Mouse (Mus musculus): Measurements from ENCODE around the gene Wtip. TPM values are rescaled to one million over a fixed set of nuclear protein-coding genes. Genes with fewer than 3 reads are reported as not detected.
"Not testable (repeated sequence)": the region's sequence is repeated elsewhere in the genome, so short reads cannot be mapped to it uniquely, and the experiment has no call there.

The Wtip gene
- total and polyA plus RNA-seq, 2 experiments from 2014 or later = 2.2 to 55.5 TPM

DNA sequence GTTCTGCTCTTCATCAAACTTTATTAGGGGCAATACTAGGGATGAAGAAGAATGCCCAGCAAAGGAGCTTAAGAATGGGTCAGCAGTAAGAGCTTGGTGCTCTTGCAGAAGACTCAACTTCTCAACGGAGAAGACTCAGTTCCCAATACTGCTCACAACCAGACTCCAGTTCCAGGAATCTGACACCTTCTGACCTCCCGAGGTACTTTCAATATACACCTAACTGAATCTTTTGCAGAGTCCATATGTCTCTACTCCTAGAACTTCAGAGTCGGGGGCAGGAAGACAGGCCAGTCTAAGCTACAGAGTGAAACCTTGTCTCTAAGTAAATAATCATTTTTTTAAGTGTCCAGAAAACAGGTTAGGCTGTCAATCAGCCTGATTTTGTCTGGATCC lies 1.1 kb downstream of the Wtip start:
- 7% methylated on average over 3 of the region's 3 CpGs for WGBS
- no peak for ATAC-seq (ENCODE audit: insufficient read depth, low read depth)
- H3K4me2 ChIP-seq (ENCODE audit: low read depth, low read length) = peak overlapping the region; percentile 74

DNA sequence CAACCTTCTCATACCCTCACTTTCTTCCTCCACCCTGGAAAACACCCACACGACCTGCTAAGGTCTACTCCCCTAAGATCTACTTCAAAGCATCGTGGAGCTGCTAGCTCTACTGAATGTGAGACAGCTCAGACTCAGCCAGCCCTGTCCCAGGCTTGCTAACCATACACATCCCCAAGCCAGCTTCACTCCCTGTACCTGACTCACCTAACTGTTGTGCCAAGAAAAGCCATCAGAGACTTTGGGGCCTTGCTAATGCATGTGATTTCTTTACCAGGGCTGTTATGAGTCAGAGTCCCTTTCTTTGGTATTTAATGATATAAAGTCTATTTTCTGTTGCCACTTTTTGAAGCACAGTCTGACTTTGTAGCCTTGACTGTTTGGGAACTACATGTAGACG lies 1.9 kb downstream of the Wtip start:
- no peak overlapping the region for H3K27ac ChIP-seq (ENCODE audit: low read depth)
- DNase-seq (ENCODE audit: low spot score) (no peak), ATAC-seq (ENCODE audit: insufficient read depth, low read depth) (no peak)
- TF ChIP-seq CTCF (IDR thresholded peaks at IDR 0.05; ENCODE audit: low read depth) (no peak), EP300 (IDR thresholded peaks at IDR 0.05; ENCODE audit: low read depth) (no peak)
- H3K4me1 ChIP-seq (ENCODE audit: control insufficient read depth, insufficient read depth) = peaks cover 7% of the 10 kb centered on the region; the same call in 1 of the 2 replicates
- peak overlapping the region; percentile 74; the same call in 1 of the 2 replicates for H3K4me2 ChIP-seq (ENCODE audit: low read depth, low read length)
- H3K9ac ChIP-seq (replicated peaks; ENCODE audit: low read depth, low read length) = 0 out of 2 replicates have a peak overlapping the region, but pooled peaks have one; percentile 96
- no peaks in the 10 kb centered on the region for H3K9me3 ChIP-seq (replicated peaks; ENCODE audit: control insufficient read depth, low read length)
- no peaks in the 10 kb centered on the region; the same call in 1 of the 2 replicates for H3K36me3 ChIP-seq (replicated peaks; ENCODE audit: control insufficient read depth, insufficient read depth, low read length)
- no peaks in the 10 kb centered on the region for H3K27me3 ChIP-seq (ENCODE audit: control insufficient read depth, insufficient read depth, low read length)
- peak overlapping the region; percentile 83; the same call in 1 of the 2 replicates for H3K4me3 ChIP-seq (ENCODE audit: low read depth, low read length)
- 67% methylated on average over 3 of the region's 3 CpGs for WGBS

More for the DNA sequence above, 1.1 kb downstream of the Wtip start:
- Histone ChIP-seq H3K36me3 (replicated peaks; ENCODE audit: control insufficient read depth, insufficient read depth, low read length) (no peaks in the 10 kb centered on the region; the same call in 1 of the 2 replicates), H3K9ac (replicated peaks; ENCODE audit: low read depth, low read length) (peak overlapping the region; percentile 96), H3K27me3 (ENCODE audit: control insufficient read depth, insufficient read depth, low read length) (no peaks in the 10 kb centered on the region), H3K27ac (ENCODE audit: low read depth) (peak overlapping the region; percentile 15; the same call in 1 of the 2 replicates), H3K4me1 (ENCODE audit: control insufficient read depth, insufficient read depth) (peaks cover 7% of the 10 kb centered on the region; the same call in 1 of the 2 replicates), H3K4me3 (ENCODE audit: low read depth, low read length) (peak overlapping the region; percentile 83), H3K9me3 (replicated peaks; ENCODE audit: control insufficient read depth, low read length) (no peaks in the 10 kb centered on the region)
- peak; percentile 5 for DNase-seq (ENCODE audit: low spot score)
- TF ChIP-seq EP300 (IDR thresholded peaks at IDR 0.05; ENCODE audit: low read depth) (no peak), CTCF (IDR thresholded peaks at IDR 0.05; ENCODE audit: low read depth) (no peak)

DNA sequence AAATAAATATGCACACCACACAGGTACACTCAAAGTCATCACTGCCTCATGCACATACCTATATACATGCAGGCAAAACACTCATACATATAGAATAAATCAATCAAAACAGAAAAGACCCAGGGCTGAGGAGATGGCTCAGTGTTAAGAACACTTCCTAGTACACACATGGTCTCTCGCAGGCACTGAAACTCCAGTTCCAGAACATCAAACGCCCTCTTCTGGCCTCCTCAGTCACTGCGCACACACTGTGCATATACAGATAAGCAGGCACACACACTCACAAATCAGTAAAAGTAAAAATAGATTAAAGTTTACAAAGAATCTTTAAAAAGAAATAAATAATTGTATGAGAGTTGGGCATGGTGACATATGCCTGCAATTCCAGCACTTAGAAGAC lies 6.8 kb downstream of the Wtip start:
- no peaks in the 10 kb centered on the region; the same call in 1 of the 2 replicates for H3K36me3 ChIP-seq (replicated peaks; ENCODE audit: control insufficient read depth, insufficient read depth, low read length)
- no peaks in the 10 kb centered on the region for H3K9me3 ChIP-seq (replicated peaks; ENCODE audit: control insufficient read depth, low read length)
- no peak overlapping the region for H3K4me3 ChIP-seq (ENCODE audit: low read depth, low read length)
- no peak overlapping the region for H3K27ac ChIP-seq (ENCODE audit: low read depth)
- no peaks in the 10 kb centered on the region for H3K4me1 ChIP-seq (ENCODE audit: control insufficient read depth, insufficient read depth)
- H3K4me2 ChIP-seq (ENCODE audit: low read depth, low read length) = no peak overlapping the region
- WGBS = 78% methylated on average over 3 of the region's 3 CpGs
- ATAC-seq (ENCODE audit: insufficient read depth, low read depth) = no peak
- no peak overlapping the region for H3K9ac ChIP-seq (replicated peaks; ENCODE audit: low read depth, low read length)
- DNase-seq (ENCODE audit: low spot score) = no peak
- TF ChIP-seq EP300 (IDR thresholded peaks at IDR 0.05; ENCODE audit: low read depth) = no peak
- no peak for TF ChIP-seq CTCF (IDR thresholded peaks at IDR 0.05; ENCODE audit: low read depth)
- H3K27me3 ChIP-seq (ENCODE audit: control insufficient read depth, insufficient read depth, low read length) = no peaks in the 10 kb centered on the region

DNA sequence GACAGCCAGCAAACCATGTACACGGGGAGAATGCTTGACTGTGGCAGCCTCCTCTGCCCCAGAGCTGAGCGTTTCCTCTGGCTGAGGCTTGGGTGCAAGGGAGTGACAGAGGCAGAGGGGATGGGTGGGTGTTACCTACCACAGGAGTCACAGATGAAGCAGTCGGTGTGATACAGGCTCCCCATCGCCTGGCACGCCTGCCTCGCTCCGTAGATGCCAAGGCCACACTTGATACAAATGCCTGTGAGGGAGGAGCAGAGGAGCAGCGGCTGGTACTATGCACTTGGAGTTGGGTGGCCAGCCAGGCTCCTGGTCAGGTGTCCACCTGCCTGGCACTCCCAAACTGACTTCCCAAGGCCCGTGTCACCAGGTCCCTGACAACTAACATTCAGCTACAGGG lies 7.7 kb downstream of the Wtip start:
- Histone ChIP-seq H3K4me3 (ENCODE audit: low read depth, low read length) (no peak overlapping the region), H3K9ac (replicated peaks; ENCODE audit: low read depth, low read length) (no peak overlapping the region), H3K4me2 (ENCODE audit: low read depth, low read length) (no peak overlapping the region), H3K27ac (ENCODE audit: low read depth) (no peak overlapping the region), H3K36me3 (replicated peaks; ENCODE audit: control insufficient read depth, insufficient read depth, low read length) (no peaks in the 10 kb centered on the region; the same call in 1 of the 2 replicates), H3K27me3 (ENCODE audit: control insufficient read depth, insufficient read depth, low read length) (no peaks in the 10 kb centered on the region), H3K9me3 (replicated peaks; ENCODE audit: control insufficient read depth, low read length) (no peaks in the 10 kb centered on the region), H3K4me1 (ENCODE audit: control insufficient read depth, insufficient read depth) (no peaks in the 10 kb centered on the region)
- no peak for DNase-seq (ENCODE audit: low spot score)
- no peak for ATAC-seq (ENCODE audit: insufficient read depth, low read depth)
- WGBS = 84% methylated on average over 9 of the region's 9 CpGs
- TF ChIP-seq EP300 (IDR thresholded peaks at IDR 0.05; ENCODE audit: low read depth) (no peak), CTCF (IDR thresholded peaks at IDR 0.05; ENCODE audit: low read depth) (no peak)

DNA sequence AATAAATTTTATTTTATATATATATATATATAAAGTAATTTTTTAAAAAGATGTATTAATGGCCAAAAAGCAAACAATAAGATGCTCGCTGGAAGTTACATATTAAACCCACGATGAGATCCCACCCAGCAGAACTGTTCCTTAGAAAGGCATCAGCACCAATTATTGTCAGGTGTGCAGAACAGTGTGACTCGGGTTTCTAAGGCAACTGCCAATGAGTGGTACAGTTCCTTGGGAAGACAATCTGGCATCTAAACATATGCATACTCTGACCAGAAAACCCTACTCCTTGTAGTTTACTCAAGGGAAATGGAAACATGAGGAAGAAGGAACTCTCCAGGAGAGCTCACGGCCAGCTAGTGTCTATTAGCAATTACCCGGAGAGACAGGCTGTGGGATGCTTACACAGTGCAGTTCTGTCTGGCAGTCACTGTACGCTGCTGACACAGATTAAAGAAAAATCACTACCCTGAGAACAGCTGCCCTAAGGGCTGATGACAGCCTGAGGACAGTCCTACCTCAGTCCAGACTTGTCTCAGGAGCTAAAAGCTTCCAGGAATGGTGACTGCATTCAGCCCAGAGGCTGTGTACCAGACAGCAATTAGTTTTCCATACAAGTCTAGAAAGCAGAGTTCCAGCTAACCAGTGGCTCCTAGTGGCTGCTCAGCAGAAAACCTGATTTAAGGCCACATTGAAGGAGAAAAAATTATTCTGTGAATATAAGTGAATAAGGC lies 9.9 kb downstream of the Wtip start:
- no peaks in the 10 kb centered on the region for H3K9me3 ChIP-seq (replicated peaks; ENCODE audit: control insufficient read depth, low read length)
- H3K36me3 ChIP-seq (replicated peaks; ENCODE audit: control insufficient read depth, insufficient read depth, low read length) = peaks cover 7% of the 10 kb centered on the region
- no peak overlapping the region for H3K4me3 ChIP-seq (ENCODE audit: low read depth, low read length)
- H3K27ac ChIP-seq (ENCODE audit: low read depth) = no peak overlapping the region
- 82% methylated on average over 6 of the region's 6 CpGs for WGBS
- H3K4me1 ChIP-seq (ENCODE audit: control insufficient read depth, insufficient read depth) = no peaks in the 10 kb centered on the region
- DNase-seq (ENCODE audit: low spot score) = peak; percentile 6
- no peak for TF ChIP-seq EP300 (IDR thresholded peaks at IDR 0.05; ENCODE audit: low read depth)
- peak; percentile 49 for TF ChIP-seq CTCF (IDR thresholded peaks at IDR 0.05; ENCODE audit: low read depth)
- no peaks in the 10 kb centered on the region for H3K27me3 ChIP-seq (ENCODE audit: control insufficient read depth, insufficient read depth, low read length)
- H3K4me2 ChIP-seq (ENCODE audit: low read depth, low read length) = no peak overlapping the region
- no peak for ATAC-seq (ENCODE audit: insufficient read depth, low read depth)
- H3K9ac ChIP-seq (replicated peaks; ENCODE audit: low read depth, low read length) = no peak overlapping the region

DNA sequence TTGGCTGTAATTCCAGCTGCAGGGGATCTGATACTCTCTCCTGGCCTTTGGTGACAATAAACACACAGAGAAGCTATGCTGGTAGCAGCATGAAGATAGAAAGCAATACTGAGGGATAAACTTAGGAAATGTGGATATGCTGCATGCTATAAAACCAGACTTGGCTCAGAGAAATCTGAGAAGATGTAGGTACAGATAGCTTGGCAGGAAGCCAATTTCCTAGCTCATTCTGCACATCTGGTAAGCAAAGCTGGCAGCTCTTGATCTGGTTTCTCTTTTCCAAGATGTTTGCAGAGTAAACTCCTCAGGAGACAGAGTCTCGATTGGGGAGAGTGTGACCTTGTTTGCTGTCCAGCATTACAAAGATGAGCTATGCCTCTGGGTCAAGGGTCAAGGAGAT lies 12.4 kb downstream of the Wtip start:
- H3K27me3 ChIP-seq (ENCODE audit: control insufficient read depth, insufficient read depth, low read length); H3K9me3 ChIP-seq (replicated peaks; ENCODE audit: control insufficient read depth, low read length); H3K4me2 ChIP-seq (ENCODE audit: low read depth, low read length); H3K4me1 ChIP-seq (ENCODE audit: control insufficient read depth, insufficient read depth); H3K27ac ChIP-seq (ENCODE audit: low read depth); ATAC-seq (ENCODE audit: insufficient read depth, low read depth); DNase-seq (ENCODE audit: low spot score); H3K4me3 ChIP-seq (ENCODE audit: low read depth, low read length); H3K9ac ChIP-seq (replicated peaks; ENCODE audit: low read depth, low read length): not testable (repeated sequence)
- H3K36me3 ChIP-seq (replicated peaks; ENCODE audit: control insufficient read depth, insufficient read depth, low read length) = peaks cover 23% of the 10 kb centered on the region
- WGBS = 28% methylated on average over 1 of the region's 1 CpGs
